Mouse (Mus musculus) urinary bladder, postnatal 36 days (tissue): ENCODE measurements around the gene Trafd1.
"Not testable (repeated sequence)": the region's sequence is repeated elsewhere in the genome, so short reads cannot be mapped to it uniquely, and the experiment has no call there.

ENCODE experiments used
- DNase-seq, 2 experiments: peaks; one replicate each; pipeline ENCODE4 v3.0.0; 2022; ENCODE audit warnings: low spot score in 2 of 2, mixed read lengths in 1 of 2

The Trafd1 gene

GRCm38 (mm10) chr5:121331731-121332130 is 53.7 kb downstream of the Trafd1 start:
- no peak for DNase-seq

GRCm38 (mm10) chr5:121330154-121330816 is 55.1 kb downstream of the Trafd1 start:
- DNase-seq: not testable (repeated sequence)

DNA sequence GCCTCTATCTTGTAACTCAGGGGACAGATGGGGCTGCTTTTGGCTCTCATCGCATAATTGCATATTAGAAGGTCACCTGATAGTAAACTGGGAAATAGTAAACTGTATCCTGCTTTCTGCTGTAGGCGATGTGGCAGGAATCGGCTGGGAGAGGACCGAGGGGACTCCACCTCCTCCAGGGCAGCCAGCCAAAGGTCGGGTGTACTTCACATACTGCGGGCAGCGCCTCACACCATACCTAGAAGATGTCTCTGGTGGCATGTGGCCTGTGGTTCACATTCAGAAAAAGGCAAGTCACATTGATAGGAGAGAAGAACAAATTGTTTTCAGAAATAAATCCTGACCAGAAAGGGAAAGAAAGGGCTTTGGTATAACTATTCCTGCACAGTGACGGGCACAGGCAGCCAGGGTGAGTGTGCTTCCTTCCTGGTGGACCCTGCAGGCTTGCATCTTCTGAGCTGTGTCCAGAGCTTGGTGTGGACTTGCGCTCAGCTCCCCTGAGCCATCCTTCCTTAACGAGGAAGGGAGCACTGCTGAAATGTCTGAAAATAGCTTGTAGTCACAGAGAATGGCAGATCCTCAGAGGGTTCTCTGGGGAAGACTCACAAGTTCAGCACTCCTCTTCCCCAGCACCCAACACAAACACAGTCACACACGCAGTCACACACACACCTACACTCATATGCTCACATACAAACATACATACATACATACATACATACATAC is 55.9 kb downstream of the Trafd1 start:
- no peak for DNase-seq

GRCm38 (mm10) chr5:121326079-121326805 is 59.2 kb downstream of the Trafd1 start:
- DNase-seq: no peak
